ENCODE assay signal across 23 mouse cellular contexts in the genomic region with DNA sequence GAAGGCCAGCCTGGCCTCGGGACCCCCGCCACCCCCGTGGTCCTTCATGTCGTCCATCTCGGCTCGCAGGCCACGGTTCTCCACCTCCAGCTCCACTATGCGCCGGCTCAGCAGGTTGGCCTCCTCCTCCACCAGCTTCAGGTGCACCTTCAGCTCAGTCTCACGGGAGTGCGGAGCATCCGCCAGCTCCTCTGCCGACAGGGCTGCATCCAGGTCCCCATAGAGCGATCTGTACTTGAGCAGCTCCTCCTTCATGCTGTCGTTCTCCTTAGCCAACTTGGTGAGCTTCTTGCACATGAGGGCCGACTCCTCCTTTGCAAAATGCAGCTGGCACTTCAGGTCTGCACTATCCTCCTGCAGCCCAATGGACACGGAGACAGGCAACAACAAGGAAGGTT. TPM values are rescaled to one million over a fixed set of nuclear protein-coding genes. Genes with fewer than 3 reads are reported as not detected.
DNase-seq lines count a peak whose midpoint lies in the region; ATAC-seq and TF ChIP-seq lines count a peak whose summit lies in the region.
"Had no signal": no experiment of that assay in that cellular context is flagged by ENCODE, and none has a peak within 500 bp of the region (broad histone marks: within the 10 kb centered on the region; RNA-seq: fewer than 3 reads in every experiment).

No protein-coding gene starts in this region.

- H3K4me2 ChIP-seq in kidney, postnatal 0 days (ENCODE audit: low read length): no peak overlapping the region
- H3K4me2 ChIP-seq in neural tube, embryonic 13.5 days: no peak overlapping the region
- H3K4me2 ChIP-seq in stomach, postnatal 0 days (replicated peaks; ENCODE audit: low read depth): no peak overlapping the region
- H3K4me2 ChIP-seq: embryonic facial prominence, embryonic 15.5 days; forebrain, embryonic 13.5 days; liver, embryonic 11.5 days had no signal

- H3K9me3 ChIP-seq in heart, embryonic 10.5 days: no peaks in the 10 kb centered on the region
- H3K9me3 ChIP-seq in kidney, postnatal 0 days (replicated peaks; ENCODE audit: low read length): no peaks in the 10 kb centered on the region
- H3K9me3 ChIP-seq in neural tube, embryonic 13.5 days: no peaks in the 10 kb centered on the region
- H3K9me3 ChIP-seq in stomach, postnatal 0 days (ENCODE audit: control insufficient read depth, low read length): no peaks in the 10 kb centered on the region
- H3K9me3 ChIP-seq: embryonic facial prominence, embryonic 15.5 days; forebrain, embryonic 13.5 days had no signal

- peaks cover 85% of the 10 kb centered on the region for H3K36me3 ChIP-seq in heart, embryonic 10.5 days
- H3K36me3 ChIP-seq in kidney, postnatal 0 days (ENCODE audit: insufficient read depth, low read length): peaks cover 39% of the 10 kb centered on the region
- peaks cover 85% of the 10 kb centered on the region for H3K36me3 ChIP-seq in neural tube, embryonic 13.5 days
- peaks cover 18% of the 10 kb centered on the region for H3K36me3 ChIP-seq in stomach, postnatal 0 days (ENCODE audit: control insufficient read depth, insufficient read depth, low read length)

- DNase-seq in heart, embryonic 10.5 days (ENCODE audit: low spot score): peak; percentile 74
- no peak for DNase-seq in heart, postnatal 10 days
- no peak for DNase-seq in kidney, postnatal 0 days (ENCODE audit: low spot score)
- DNase-seq in kidney, postnatal 10 days: no peak
- no peak for DNase-seq in neural tube, embryonic 10.5 days (ENCODE audit: extremely low spot score, low spot score)
- DNase-seq in stomach, postnatal 0 days (ENCODE audit: low spot score): no peak
- DNase-seq in urinary bladder, postnatal 10 days (ENCODE audit: low spot score): no peak
- DNase-seq: gastrocnemius, postnatal 10 days; right cerebral cortex, adult 18-20 months; thymus, postnatal 25 days had no signal

- no peak overlapping the region for H3K27ac ChIP-seq in heart, embryonic 10.5 days
- no peak overlapping the region for H3K27ac ChIP-seq in kidney, postnatal 0 days
- H3K27ac ChIP-seq in neural tube, embryonic 13.5 days (replicated peaks): peak overlapping the region; percentile 42
- H3K27ac ChIP-seq in stomach, postnatal 0 days (replicated peaks): no peak overlapping the region
- H3K27ac ChIP-seq: embryonic facial prominence, embryonic 15.5 days; forebrain, embryonic 13.5 days; heart, adult 2 months; macrophage had no signal

- 87% methylated on average over 17 of the region's 17 CpGs for WGBS in heart, embryonic 10.5 days
- 84% methylated on average over 17 of the region's 17 CpGs for WGBS in kidney, postnatal 0 days
- WGBS in neural tube, embryonic 13.5 days: 87% methylated on average over 17 of the region's 17 CpGs
- 81% methylated on average over 17 of the region's 17 CpGs for WGBS in stomach, postnatal 0 days

- peaks cover 6% of the 10 kb centered on the region for H3K4me1 ChIP-seq in heart, embryonic 10.5 days
- no peaks in the 10 kb centered on the region for H3K4me1 ChIP-seq in kidney, postnatal 0 days (replicated peaks; ENCODE audit: insufficient read depth, low read length)
- 0 out of 2 replicates have a peak, but pooled peaks cover 5% of the 10 kb centered on the region for H3K4me1 ChIP-seq in neural tube, embryonic 13.5 days (replicated peaks)
- H3K4me1 ChIP-seq in stomach, postnatal 0 days (replicated peaks; ENCODE audit: control insufficient read depth, insufficient read depth): no peaks in the 10 kb centered on the region

- TF ChIP-seq CTCF in kidney, postnatal 0 days (IDR thresholded peaks at IDR 0.05; ENCODE audit: low read depth): no peak
- no peak for TF ChIP-seq CTCF in stomach, postnatal 0 days (IDR thresholded peaks at IDR 0.05; ENCODE audit: low read depth)

- H3K4me3 ChIP-seq in heart, embryonic 10.5 days: no peak overlapping the region
- H3K4me3 ChIP-seq in kidney, postnatal 0 days (replicated peaks; ENCODE audit: low read depth, low read length): no peak overlapping the region
- H3K4me3 ChIP-seq in neural tube, embryonic 13.5 days: no peak overlapping the region
- H3K4me3 ChIP-seq in stomach, postnatal 0 days (ENCODE audit: low read depth, low read length): no peak overlapping the region
- H3K4me3 ChIP-seq: embryonic facial prominence, embryonic 15.5 days; forebrain, embryonic 13.5 days; heart, adult 2 months had no signal

- H3K27me3 ChIP-seq in heart, embryonic 10.5 days (ENCODE audit: insufficient read depth, poor library complexity, severe bottlenecking): no peaks in the 10 kb centered on the region
- no peaks in the 10 kb centered on the region for H3K27me3 ChIP-seq in kidney, postnatal 0 days (ENCODE audit: insufficient read depth, low read length)
- no peaks in the 10 kb centered on the region for H3K27me3 ChIP-seq in neural tube, embryonic 13.5 days
- H3K27me3 ChIP-seq in stomach, postnatal 0 days (ENCODE audit: control insufficient read depth, insufficient read depth, low read length): no peaks in the 10 kb centered on the region
- H3K27me3 ChIP-seq: CH12.LX; embryonic facial prominence, embryonic 15.5 days; forebrain, embryonic 13.5 days had no signal

- intact Hi-C loops in heart, postnatal 10 days (cut with DNase I): loop anchor here (5.0 kb wide), 1 partner anchor 37 kb away; a partner anchor contains a TSS

- TF ChIP-seq EP300 in stomach, postnatal 0 days (optimal IDR thresholded peaks at IDR 0.05): no peak

- no peak overlapping the region for H3K9ac ChIP-seq in kidney, postnatal 0 days (ENCODE audit: low read depth, low read length)
- H3K9ac ChIP-seq in neural tube, embryonic 13.5 days: no peak overlapping the region
- H3K9ac ChIP-seq in stomach, postnatal 0 days (ENCODE audit: low read length): no peak overlapping the region
- H3K9ac ChIP-seq: embryonic facial prominence, embryonic 15.5 days; forebrain, embryonic 13.5 days had no signal

- ATAC-seq in kidney, postnatal 0 days (replicated peaks; ENCODE audit: low FRiP score, low read depth): 0 out of 2 replicates have a peak, but pooled peaks have one; percentile 3
- no peak for ATAC-seq in neural tube, embryonic 13.5 days (ENCODE audit: low read depth)
- peak; percentile 24; the same call in 1 of the 2 replicates for ATAC-seq in stomach, postnatal 0 days (ENCODE audit: low FRiP score, low TSS enrichment)
- ATAC-seq: activated CD4-positive, CD25-positive, alpha-beta regulatory T cell, adult 4 months had no signal

RNA-seq across cellular contexts. Expression of a gene that starts 33.7 kb away (rescaled TPM):
- polyA plus RNA-seq in heart, embryonic 10.5 days (2016; fragmentation: Nextera tagmentation; extraction: Ambion mirVana): 43.7 and 44.0 TPM in 2 replicates
- 10 to 100 TPM in 1 of 2 experiments, 1 to 10 TPM in 1; 7.7 to 10.5 TPM for total RNA-seq in heart, postnatal 10 days (2021)
- polyA plus RNA-seq in kidney, postnatal 0 days (2015; fragmentation: Nextera tagmentation; extraction: Ambion mirVana): 20.4 and 23.2 TPM in 2 replicates
- 9.9 and 10.3 TPM in 2 replicates for polyA plus RNA-seq in neural tube, embryonic 13.5 days (2015; fragmentation: Nextera tagmentation; extraction: Ambion mirVana)
- 7.9 and 8.6 TPM in 2 replicates for polyA plus RNA-seq in stomach, postnatal 0 days (2015; fragmentation: Nextera tagmentation; extraction: Ambion mirVana)

RNA-seq across cellular contexts. Expression of a gene that starts 38.4 kb away (rescaled TPM):
- 2.2 and 3.9 TPM in 2 replicates for polyA plus RNA-seq in heart, embryonic 10.5 days (2016; fragmentation: Nextera tagmentation; extraction: Ambion mirVana)
- 10 to 100 TPM; 33.3 to 34.6 TPM for total RNA-seq in heart, postnatal 10 days (2021)
- polyA plus RNA-seq in kidney, postnatal 0 days (2015; fragmentation: Nextera tagmentation; extraction: Ambion mirVana): 1.3 and 1.8 TPM in 2 replicates
- 4.5 and 5.9 TPM in 2 replicates for polyA plus RNA-seq in neural tube, embryonic 13.5 days (2015; fragmentation: Nextera tagmentation; extraction: Ambion mirVana)
- polyA plus RNA-seq in stomach, postnatal 0 days (2015; fragmentation: Nextera tagmentation; extraction: Ambion mirVana): 0.65 and 0.86 TPM in 2 replicates

RNA-seq across cellular contexts. Expression of a gene that starts 46.2 kb away (rescaled TPM):
- not detected in 2 replicates for polyA plus RNA-seq in heart, embryonic 10.5 days (2016; fragmentation: Nextera tagmentation; extraction: Ambion mirVana)
- not detected for total RNA-seq in heart, postnatal 10 days (2021)
- 2.2 and 2.5 TPM in 2 replicates for polyA plus RNA-seq in kidney, postnatal 0 days (2015; fragmentation: Nextera tagmentation; extraction: Ambion mirVana)
- not detected in 2 replicates for polyA plus RNA-seq in neural tube, embryonic 13.5 days (2015; fragmentation: Nextera tagmentation; extraction: Ambion mirVana)
- polyA plus RNA-seq in stomach, postnatal 0 days (2015; fragmentation: Nextera tagmentation; extraction: Ambion mirVana): not detected in 2 replicates
- total RNA-seq: adrenal gland, postnatal 10 days; CH12.LX; gastrocnemius, postnatal 10 days; heart, adult 2 months; heart, postnatal 14 days; layer of hippocampus, postnatal 10 days; midbrain, postnatal 0 days had no signal
- polyA plus RNA-seq: activated CD4-positive, CD25-positive, alpha-beta regulatory T cell, adult 4 months; embryonic facial prominence, embryonic 15.5 days; forebrain, embryonic 13.5 days; heart, adult 2 months; limb, embryonic 11.5 days; liver, embryonic 11.5 days; macrophage; midbrain, postnatal 0 days had no signal

RNA-seq across cellular contexts. Expression of a gene that starts 48.8 kb away (rescaled TPM):
- 42.1 and 46.2 TPM in 2 replicates for polyA plus RNA-seq in heart, embryonic 10.5 days (2016; fragmentation: Nextera tagmentation; extraction: Ambion mirVana)
- total RNA-seq in heart, postnatal 10 days (2021): 10 to 100 TPM; 25.9 to 26.5 TPM
- polyA plus RNA-seq in kidney, postnatal 0 days (2015; fragmentation: Nextera tagmentation; extraction: Ambion mirVana): 45.8 and 48.4 TPM in 2 replicates
- 85.3 and 88.0 TPM in 2 replicates for polyA plus RNA-seq in neural tube, embryonic 13.5 days (2015; fragmentation: Nextera tagmentation; extraction: Ambion mirVana)
- polyA plus RNA-seq in stomach, postnatal 0 days (2015; fragmentation: Nextera tagmentation; extraction: Ambion mirVana): 21.1 and 22.4 TPM in 2 replicates
